Mouse (Mus musculus): ENCODE results near the gene Luzp4. TPM values are rescaled to one million over a fixed set of nuclear protein-coding genes. Genes with fewer than 3 reads are reported as not detected.

Luzp4 gene
- polyA plus RNA-seq (2015; fragmentation: Nextera tagmentation; extraction: Ambion mirVana), result not detected in 2 replicates

DNA sequence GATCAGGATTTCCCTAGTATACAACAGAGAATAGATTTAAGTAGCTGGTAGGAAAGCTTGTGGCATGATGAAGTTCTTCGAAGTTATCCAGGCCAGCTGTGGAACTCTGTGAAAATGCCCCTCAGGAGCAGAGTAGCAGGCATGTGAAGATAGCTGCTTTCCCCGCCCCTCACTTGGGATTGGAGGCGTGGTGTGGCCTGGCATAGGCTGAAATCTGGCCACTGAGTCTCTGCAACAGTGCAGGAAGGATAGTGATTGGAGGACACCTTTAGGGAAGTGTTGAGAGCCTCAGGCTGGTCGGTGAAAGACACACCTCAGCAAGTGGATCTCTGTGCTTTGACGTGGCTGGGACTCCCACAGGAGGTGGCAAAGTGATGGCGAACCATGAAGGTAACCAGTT lies at the start of gene Luzp4:
Gene Luzp4, plus strand, starts transcription at position 301 of the 400 bp plus-strand sequence.

Other genes starting within 250 kb of the Luzp4 start
- gene Gm8334, start 242.5 kb upstream of the Luzp4 start, polyA plus RNA-seq (2015; fragmentation: Nextera tagmentation; extraction: Ambion mirVana), result not detected in 2 replicates
- gene Gm15127, start 194.0 kb upstream of the Luzp4 start, polyA plus RNA-seq (2015; fragmentation: Nextera tagmentation; extraction: Ambion mirVana), result not detected in 2 replicates
- gene Ott, start 216.6 kb downstream of the Luzp4 start, polyA plus RNA-seq (2015; fragmentation: Nextera tagmentation; extraction: Ambion mirVana), result not detected in 2 replicates

Measured in neural tube, postnatal 0 days (tissue).